Mouse (Mus musculus) gastrocnemius, postnatal 4 days (tissue): ENCODE results near the gene Coq5. TPM values are rescaled to one million over a fixed set of nuclear protein-coding genes. Genes with fewer than 3 reads are reported as not detected.

Experiments
- DNase-seq, 2 experiments: peaks; one replicate each; pipeline ENCODE4 v3.0.0; 2021 to 2022; ENCODE audit warnings: low spot score in 2 of 2, mixed read lengths in 2 of 2
- total RNA-seq, 2 experiments: library from RNA; stranded (reverse); gene quantifications; 2 replicates each; pipeline ENCODE4 v1.2.3; 2021

The Coq5 gene
- total RNA-seq, 2 experiments from 2014 or later, result 57.8 to 64.2 TPM

DNA sequence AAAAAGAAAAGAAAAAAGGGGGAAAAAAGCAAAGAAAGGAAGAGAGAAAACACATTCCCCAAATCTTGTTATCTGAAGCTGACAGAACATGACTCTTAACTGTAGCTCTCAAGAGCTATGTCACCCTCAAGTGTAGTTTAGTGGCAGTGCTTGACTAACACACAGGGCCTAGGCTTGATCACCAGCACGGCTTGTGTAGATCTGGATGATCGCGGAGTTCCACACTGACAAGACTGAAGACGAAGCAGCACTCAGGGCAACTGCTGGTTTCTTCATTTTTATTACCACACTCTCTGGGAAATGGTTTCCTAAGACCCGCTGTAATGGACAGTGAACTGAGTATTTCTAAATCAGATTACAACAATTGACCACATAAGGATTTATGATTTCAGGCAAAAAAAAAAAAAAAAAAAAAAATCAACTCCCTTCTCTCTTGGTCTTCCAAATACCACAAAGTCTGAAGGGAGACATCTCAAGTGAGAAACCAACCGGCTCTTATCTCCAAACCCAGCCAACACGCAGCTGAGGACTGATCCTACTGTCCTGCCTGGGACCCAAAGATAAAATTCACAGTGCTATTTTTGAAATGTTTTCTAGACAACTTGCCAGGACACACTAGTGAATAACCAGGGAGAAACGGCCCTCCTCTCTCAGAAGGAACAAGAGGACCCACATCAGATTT is 12.5 kb upstream of the Coq5 start:
- no peak for DNase-seq

DNA sequence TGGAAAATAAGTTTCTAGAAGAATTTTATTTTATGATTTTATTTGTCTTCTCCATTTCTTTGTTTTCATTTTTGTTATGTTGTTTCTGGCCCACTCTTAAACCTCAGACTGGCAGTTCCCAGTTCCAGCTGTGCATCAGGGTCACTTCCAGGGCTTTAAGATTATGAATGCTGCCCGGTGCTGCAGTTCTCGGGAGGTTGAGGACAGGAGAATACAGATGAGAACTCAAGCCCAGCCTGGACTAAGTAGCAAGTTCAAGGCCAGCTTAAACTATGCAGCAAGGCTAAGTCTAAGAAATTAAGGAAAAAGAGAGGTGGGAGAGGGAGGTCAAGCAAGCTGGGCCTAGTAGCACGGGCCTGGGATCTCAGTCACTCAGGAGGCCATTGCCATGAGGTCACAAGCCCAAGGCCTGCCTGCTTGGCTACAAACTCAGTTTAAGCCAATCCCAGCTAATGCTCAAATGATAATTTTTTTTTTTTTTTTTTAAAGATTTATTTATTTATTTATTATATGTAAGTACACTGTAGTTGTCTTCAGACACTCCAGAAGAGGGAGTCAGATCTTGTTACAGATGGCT is 11.9 kb upstream of the Coq5 start:
- no peak for DNase-seq

DNA sequence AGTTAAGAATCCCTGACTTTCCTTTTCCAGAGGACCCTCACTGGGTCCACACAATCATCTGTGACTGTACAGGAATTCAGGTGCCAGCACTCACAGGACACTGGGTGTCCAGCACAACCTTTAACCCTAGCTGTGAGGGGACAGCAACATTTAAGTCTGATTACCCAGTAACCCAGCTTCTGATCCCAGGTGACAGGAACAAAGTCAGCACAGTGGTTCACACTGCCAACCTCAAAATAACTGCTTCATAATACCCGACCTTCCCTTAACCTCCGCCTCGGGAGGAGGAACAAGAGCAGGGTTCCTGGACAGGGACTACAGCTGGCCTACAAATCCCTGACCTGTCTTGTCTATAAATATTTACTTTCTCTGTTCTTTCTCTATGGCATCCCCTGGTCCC is 11.2 kb upstream of the Coq5 start:
- DNase-seq, result no peak

GRCm38 (mm10) chr5:115269969-115270368 is 9.5 kb upstream of the Coq5 start:
- DNase-seq, result no peak

GRCm38 (mm10) chr5:115271931-115272811 is 7.3 kb upstream of the Coq5 start:
- peak in 1 of 2 experiments; percentile 52 for DNase-seq

DNA sequence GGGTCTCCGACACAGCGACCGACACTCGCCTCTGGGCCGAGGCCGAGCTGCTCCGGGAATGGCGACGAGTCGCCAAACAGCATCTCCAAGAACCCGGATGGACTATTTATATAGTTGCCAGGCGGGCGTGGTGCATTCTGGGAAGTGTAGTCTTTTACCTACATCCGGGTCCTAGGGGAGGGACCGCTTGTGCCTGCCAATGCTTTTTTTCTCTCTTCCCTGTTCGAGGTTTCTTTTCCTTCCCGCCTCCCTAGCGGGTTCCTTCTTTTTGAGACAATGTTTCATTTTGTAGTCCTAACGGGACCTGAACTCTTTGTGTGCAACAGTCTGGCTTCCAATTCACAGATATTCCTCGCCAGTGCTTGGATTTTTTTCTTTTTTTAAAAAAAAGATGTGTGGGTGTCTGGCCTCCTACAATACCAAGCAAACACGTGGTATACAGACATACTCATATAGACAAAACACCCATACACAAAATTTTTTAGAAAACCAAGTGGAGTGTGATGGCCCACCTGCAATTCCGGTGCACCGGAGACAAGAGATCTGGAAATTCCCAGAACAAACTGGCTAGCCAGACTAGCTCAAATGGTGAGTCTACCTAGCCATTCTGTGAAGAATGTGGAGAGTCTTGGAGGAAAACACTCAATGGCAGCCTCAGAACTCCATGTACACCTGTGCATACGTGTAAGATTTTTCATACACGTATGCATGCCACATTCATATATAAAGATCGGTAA is 6.5 kb upstream of the Coq5 start, which contains the start of gene Rnf10:
Gene Rnf10 (minus strand): TSS at position 87 of the 737 bp plus-strand sequence.
- DNase-seq, result peak; percentile 86 to 93

- DNase-seq, result no peak
Measured at GRCm38 (mm10) chr5:115273549-115274135, 5.8 kb upstream of the Coq5 start.

DNA sequence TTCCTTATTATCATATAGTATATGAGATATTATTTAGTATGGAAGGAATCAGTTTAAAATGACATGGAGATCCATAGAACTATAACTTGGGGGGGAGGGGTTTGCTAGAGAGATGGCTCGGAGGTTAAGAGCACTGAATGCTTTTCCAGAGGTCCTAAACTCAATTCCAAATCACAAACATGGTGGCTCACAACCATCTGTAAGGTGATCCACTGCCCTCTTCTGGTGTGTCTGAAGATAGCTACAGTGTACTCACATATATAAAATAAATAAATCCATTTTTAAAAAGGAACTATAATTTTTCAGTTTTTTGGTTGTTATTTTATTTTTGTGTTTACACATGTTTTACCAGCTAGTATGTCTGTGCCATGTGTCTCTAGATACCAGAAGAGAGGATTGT is 5.1 kb upstream of the Coq5 start:
- DNase-seq, result no peak

- no peak for DNase-seq
Measured at GRCm38 (mm10) chr5:115274771-115275170, 4.7 kb upstream of the Coq5 start.

DNA sequence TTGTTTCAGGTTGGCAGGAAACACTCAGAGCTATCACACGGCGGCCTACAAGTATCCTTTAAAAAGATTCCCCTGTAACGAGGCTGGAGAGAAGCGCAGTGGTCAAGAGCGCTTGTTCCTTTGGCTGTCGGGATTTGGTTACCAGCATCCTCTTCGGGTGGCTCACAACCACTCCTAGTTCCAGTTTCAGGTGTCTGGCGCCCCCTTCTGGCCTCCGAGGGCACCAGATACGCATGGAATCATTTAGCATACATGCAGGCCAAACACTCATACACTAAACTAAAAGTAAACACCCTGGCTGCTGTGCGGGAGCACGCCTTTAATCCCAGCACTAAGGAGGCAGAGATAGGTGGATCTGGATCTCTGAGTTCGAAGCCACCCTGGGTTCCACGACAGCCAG is 3.5 kb upstream of the Coq5 start:
- no peak for DNase-seq

- no peak for DNase-seq
Measured at GRCm38 (mm10) chr5:115278053-115278452, 1.4 kb upstream of the Coq5 start.

GRCm38 (mm10) chr5:115278785-115279184 is 681 bp upstream of the Coq5 start:
- no peak for DNase-seq

- no peak for DNase-seq
Measured at GRCm38 (mm10) chr5:115280050-115280687, 703 bp downstream of the Coq5 start.

DNA sequence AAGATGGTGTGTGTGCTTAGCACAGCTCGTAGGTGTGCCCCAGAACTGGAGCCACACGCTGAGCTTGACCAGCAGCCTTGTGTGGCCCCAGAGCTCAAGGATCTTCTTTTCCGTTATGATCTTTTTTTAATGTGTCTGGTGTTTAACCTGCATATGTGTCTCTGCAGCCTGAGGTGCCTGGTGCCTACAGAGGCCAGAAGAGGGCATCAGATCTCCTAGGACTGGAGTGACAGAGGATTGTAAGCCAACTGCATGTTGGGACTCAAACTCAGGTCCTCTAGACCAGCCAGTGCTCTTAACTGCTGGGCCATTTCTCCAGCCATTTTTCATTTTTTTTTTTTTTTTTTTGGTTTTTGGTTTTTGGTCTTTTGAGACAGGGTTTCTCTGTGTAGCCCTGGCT is 5.3 kb downstream of the Coq5 start:
- DNase-seq, result no peak

GRCm38 (mm10) chr5:115294173-115294572 is 14.7 kb downstream of the Coq5 start:
- no peak for DNase-seq

DNA sequence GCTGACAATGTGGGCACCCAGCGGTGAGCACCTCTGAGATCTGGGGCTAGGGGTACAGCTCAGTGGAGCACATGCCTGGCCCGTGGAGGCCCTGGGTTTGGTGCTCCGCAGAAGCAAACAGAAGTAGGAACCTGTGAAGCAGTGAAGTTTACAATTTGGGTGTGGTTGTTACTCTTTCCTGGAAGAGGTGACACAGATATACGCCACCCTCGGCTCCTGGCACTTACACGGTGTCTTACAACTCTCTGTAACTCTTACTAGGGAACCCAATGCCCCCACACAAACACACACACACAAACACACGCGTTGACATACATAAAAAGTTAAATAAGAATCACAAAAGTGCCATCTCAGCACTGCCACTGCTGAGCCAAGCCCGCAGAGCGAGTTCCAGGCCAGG is 16.9 kb downstream of the Coq5 start:
- DNase-seq, result no peak

- DNase-seq, result peak; percentile 24 to 55
Measured at GRCm38 (mm10) chr5:115300035-115300744, 20.7 kb downstream of the Coq5 start.

DNA sequence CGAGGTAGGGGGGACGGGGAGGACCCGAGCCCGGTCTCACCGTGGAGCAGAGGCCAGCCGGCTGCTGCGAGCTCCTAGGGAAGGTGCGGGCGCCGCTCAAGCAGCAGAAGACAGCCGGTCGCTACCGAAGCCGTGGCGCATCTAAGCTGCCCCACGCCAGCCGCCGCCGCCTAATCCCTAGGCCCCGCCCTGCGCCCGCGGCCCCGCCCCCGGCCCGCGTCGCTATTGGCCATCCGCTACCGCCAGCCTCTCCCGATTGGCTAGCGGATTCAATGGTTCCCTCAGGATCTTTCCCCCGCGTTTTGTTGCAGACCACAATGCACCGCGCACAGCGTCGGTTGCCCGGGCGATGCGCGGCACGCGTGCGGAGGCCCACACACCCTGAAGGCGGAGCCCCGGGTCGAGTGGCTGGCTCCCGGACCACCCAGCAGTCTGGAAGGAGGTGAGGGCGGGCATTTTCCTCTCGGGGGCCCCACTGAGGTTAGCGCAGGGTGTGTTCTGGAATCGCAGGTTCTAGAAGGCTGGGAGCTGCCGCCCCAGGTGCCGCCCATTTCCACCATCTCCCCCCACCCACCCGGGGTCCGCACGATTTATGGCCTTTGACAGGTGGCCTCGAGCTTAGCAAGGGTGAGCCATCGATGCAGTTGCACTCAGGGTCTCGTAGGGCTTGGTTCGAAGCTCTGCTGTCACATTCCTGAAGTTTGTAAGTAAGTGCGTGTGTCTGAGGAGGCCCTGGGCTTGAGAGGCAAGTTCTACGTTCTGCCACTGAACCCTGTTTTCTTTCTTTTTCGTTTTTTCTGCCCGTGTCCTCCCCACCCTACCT is 21.5 kb downstream of the Coq5 start, which contains the start of gene Dynll1:
Gene Dynll1 (minus strand): TSS at position 208 of the 823 bp plus-strand sequence.
- peak; percentile 99 for DNase-seq

GRCm38 (mm10) chr5:115301615-115302014 is 22.1 kb downstream of the Coq5 start:
- no peak for DNase-seq
